Mouse (Mus musculus) cerebellum, postnatal 25 days (tissue): ENCODE measurements at regions not wholly inside any gene's neighbourhood (a gene's known extent, or its start where the extent isn't known, plus 50 kb on each side); places are given as distances from the start of the nearest gene placed in this dataset.
"Not testable (repeated sequence)": the region's sequence is repeated elsewhere in the genome, so short reads cannot be mapped to it uniquely, and the experiment has no call there.

Experiments
- DNase-seq, 2 experiments: peaks; one replicate each; pipeline ENCODE4 v3.0.0; 2021; ENCODE audit warnings: mixed read lengths in 2 of 2

DNA sequence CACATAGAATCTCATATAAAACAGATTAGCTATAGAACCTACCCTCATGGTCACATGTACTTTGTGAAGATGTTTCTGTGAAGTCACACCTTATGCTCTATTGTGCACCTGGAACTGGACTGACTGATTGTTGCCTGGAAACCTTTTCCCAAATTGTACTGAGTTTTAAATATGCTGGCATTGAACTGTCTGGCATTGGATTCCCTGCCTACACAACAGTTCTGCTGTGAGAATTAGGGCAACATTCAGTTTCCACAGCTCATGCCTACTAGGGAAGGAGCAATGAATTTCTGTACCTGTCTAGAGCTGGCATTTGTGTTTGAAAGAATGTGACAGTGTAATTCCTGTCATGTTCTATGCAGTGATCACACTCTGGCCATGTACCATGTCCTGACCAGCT is 60.4 kb upstream of the Poc5 start:
- DNase-seq: no peak

DNA sequence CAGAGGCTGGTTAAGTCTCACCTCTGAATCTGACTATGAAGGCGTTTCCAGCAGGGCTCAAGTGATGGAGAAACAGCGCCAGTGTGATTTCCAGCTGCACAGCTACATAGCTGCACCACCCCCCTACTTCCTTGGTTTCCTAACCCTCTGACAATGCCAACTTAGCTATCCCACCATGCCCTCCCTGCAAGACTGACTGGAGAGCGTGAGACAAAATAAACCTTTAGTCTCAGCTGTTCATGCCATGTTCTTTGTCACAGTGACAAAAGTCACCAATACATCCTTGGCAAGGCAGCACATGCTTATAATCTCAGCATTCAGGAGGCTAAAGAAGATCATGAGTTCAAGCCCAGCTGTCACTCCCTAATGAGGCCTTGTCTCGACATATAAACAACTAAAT is 63.5 kb upstream of the Poc5 start:
- no peak for DNase-seq

DNA sequence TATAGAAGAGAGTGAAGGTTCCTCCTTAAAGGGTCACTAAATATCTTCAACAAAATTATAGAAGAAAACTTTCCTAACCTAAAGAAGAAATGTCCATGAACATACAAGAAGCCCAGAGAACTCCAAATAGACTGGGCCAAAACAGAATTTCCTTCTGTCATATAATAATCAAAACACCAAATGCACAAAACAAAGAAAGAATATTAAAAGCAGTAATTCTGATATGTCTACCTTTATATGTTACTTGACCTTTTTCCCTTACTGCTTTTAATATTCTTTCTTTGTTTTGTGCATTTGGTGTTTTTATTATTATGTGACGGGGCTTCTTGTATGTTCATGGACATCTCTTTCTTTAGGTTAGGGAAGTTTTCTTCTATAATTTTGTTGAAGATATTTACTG is 70.9 kb upstream of the Poc5 start:
- not testable (repeated sequence) for DNase-seq

DNA sequence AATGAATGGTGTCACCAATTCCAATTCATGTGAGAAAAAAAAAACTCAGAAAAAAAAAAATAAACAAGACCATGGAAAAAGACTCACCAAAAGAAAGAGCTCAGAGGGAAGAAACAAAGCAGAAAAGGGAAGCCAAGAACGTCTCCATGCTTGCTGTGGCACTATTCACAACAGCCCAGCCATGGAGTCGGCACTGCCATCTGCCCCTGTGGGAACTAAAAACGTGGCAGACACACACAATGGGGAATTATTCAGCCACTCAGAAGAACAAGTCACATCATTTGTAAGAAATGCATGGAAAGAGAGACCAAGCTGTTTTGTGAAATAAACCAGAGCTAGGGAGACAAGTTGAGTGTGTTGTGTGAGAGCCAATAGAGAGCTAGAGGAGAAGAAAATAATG is 74.9 kb upstream of the Poc5 start:
- DNase-seq: no peak

DNA sequence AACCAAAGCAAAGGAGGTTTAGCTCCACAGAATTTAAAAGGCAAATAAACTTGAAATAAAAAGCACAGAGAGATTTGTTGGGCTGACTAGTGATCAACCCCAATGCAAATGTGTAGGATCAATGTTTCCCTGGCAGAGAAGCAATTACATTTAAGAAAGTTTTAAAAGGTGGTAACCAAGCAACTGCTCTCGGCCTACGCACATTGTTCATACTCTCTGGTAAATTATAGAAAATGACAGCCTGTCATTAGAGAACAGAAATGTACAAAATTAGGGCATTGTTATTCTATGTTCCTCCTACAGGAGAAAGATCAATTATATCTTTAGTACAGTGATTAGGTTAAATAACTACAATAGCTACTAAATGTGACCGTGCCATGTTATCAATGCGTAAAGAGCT is 85.6 kb upstream of the Poc5 start:
- no peak for DNase-seq

- DNase-seq: no peak
These were observed 100.3 kb upstream of the Poc5 start for GRCm38 (mm10) chr13:96287797-96288196.

DNA sequence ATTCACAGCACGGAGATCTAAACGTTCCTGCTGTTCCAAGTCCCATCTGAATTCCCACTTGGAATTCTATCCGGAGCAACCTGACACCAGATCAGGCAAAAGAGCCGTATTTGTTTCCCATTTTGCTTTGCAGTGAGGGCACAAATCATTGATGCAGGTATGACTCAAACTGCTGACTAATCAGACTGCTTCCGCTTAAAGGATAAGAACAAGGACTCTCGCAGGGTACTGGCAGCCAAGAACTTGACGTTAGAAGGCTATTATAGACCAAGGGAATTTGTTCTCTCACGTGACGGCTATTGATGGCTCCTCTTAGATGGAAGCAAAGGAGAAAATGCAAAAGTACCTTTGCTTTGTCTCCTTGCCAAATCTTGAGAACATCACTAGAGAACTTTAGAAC is 118.1 kb upstream of the Poc5 start:
- DNase-seq: no peak

GRCm38 (mm10) chr13:96256001-96256400 is 123.6 kb upstream of the Sv2c start:
- no peak for DNase-seq

DNA sequence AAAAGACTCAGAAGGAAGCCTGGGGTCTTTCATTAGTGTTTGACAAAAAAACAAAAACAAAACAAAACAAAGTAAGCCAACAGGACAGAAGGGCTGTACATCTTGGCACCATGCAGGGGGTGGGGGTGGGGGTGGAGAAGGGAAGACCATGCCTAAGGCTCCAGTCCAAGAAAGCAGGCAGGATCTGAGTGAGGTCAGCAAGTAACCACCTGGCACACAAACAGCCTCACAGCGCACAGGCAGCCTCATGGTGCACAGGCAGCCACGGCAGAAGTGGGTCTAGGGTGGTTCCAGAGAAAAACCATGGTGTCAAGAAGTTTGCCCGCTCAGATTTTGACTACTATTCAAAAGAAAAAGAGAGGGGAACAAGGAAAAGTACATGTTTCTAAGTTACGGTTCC is 122.0 kb upstream of the Sv2c start:
- DNase-seq: peak; percentile 20 to 45

- DNase-seq: no peak
These were observed 88.4 kb upstream of the Sv2c start for GRCm38 (mm10) chr13:96220763-96221162.

DNA sequence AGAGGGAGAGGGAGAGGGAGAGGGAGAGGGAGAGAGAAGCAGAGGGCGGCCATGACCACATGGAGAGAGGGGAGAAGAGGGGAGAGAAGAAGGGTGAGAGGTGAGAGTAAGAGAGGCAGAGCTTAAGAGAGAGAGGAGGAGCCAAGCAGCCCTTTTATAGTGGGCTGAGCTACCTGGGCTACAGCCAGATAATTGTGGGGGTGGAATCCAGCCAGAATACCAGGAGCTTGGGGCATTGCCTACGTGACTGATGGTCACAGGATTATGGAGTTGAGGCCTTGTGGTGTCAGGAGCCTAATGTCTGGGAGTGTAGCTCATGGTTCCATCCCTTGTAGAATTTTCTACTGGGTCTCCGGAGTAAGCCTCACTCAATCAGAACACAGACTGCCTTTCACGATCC is 83.1 kb upstream of the Sv2c start:
- DNase-seq: peak; percentile 28 to 32

GRCm38 (mm10) chr13:96215046-96215445 is 82.7 kb upstream of the Sv2c start:
- peak; percentile 68 to 70 for DNase-seq

- DNase-seq: no peak
These were observed 73.7 kb upstream of the Sv2c start for GRCm38 (mm10) chr13:96206072-96206471.

- DNase-seq: no peak
These were observed 56.2 kb upstream of the Sv2c start for GRCm38 (mm10) chr13:96188618-96189017.
